Mouse (Mus musculus) G1E (cell line): ENCODE results near the gene Fbxo21. TPM values are rescaled to one million over a fixed set of nuclear protein-coding genes. Genes with fewer than 3 reads are reported as not detected.

Experiments
- ATAC-seq: 2 replicates; pipeline ENCODE4 v1.8.0; 2016; ENCODE audit warnings: mild to moderate bottlenecking; ENCODE audit not compliant: insufficient number of reproducible peaks, poor library complexity, low FRiP score, severe bottlenecking; ENCODE audit errors: extremely low read depth
- DNase-seq: peaks from one replicate; pipeline ENCODE4 v3.0.0; 2012; ENCODE audit warnings: low spot score
- H3K27me3 ChIP-seq: 2 replicates; pipeline ENCODE4 v1.6.1; 2012; ENCODE audit warnings: mild to moderate bottlenecking, low read length, inconsistent platforms; ENCODE audit not compliant: insufficient read depth
- H3K36me3 ChIP-seq: replicated peaks from 2 replicates; pipeline ENCODE3; 2012; ENCODE audit warnings: mild to moderate bottlenecking, inconsistent platforms
- H3K4me1 ChIP-seq: 2 replicates; pipeline ENCODE4 v1.6.1; 2012; ENCODE audit warnings: low read depth, low read length, inconsistent platforms, mixed read lengths; ENCODE audit not compliant: insufficient read depth
- H3K4me3 ChIP-seq: 2 replicates; pipeline ENCODE4 v1.5.1; 2012; ENCODE audit warnings: low read depth, mild to moderate bottlenecking, inconsistent platforms, low read length, moderate library complexity, mixed read lengths
- H3K9me3 ChIP-seq: replicated peaks from 2 replicates; pipeline ENCODE4 v1.6.1; 2012; ENCODE audit warnings: inconsistent platforms
- CTCF ChIP-seq: IDR thresholded peaks from 2 replicates; pipeline ENCODE4 v1.5.1; 2012; ENCODE audit warnings: low read depth, low read length, inconsistent platforms, mixed read lengths
- GATA1 ChIP-seq: IDR thresholded peaks from 2 replicates; pipeline ENCODE4 v1.6.1; 2012; ENCODE audit warnings: borderline replicate concordance, low read length, inconsistent platforms, mixed read lengths
- GATA2 ChIP-seq: IDR thresholded peaks from 2 replicates; pipeline ENCODE4 v1.6.1; 2012; ENCODE audit warnings: low read depth, low read length, inconsistent platforms, borderline replicate concordance
- POLR2AphosphoS5 ChIP-seq: IDR thresholded peaks from 2 replicates; pipeline ENCODE4 v1.6.1; 2012; ENCODE audit warnings: low read depth, low read length, inconsistent platforms; ENCODE audit not compliant: insufficient replicate concordance
- TAL1 ChIP-seq: conservative IDR thresholded peaks from 2 replicates; pipeline ENCODE4 v1.6.1; 2012; ENCODE audit warnings: low read depth, low read length, inconsistent platforms, mixed read lengths
- polyA plus RNA-seq: library from polyadenylated mRNA; stranded (reverse); fragments of >175 nt; gene quantifications from 2 replicates; pipeline ENCODE4 v1.2.3, GENCODE M21; 2012
- total RNA-seq, 2 experiments: library from RNA; stranded (forward) in 1 of 2; stranded (reverse) in 1 of 2; fragments of 200-1000 nt in 1 of 2; fragments of >200 nt in 1 of 2; fragmentation: Nextera tagmentation in 1 of 2; gene quantifications; 2 replicates each; pipeline ENCODE4 v1.2.3; 2014 to 2017

The Fbxo21 gene
- total and polyA plus RNA-seq, 3 experiments, result 7.5 to 10.5 (median 9.4) TPM

GRCm38 (mm10) chr5:118010872-118011271 is 34.3 kb downstream of the Fbxo21 start:
- H3K27me3 ChIP-seq, result peaks cover 4% of the 10 kb centered on the region; the same call in 1 of the 2 replicates
- no peak for TF ChIP-seq TAL1
- no peak for TF ChIP-seq GATA1
- no peak for TF ChIP-seq GATA2
- no peak for TF ChIP-seq CTCF
- H3K9me3 ChIP-seq, result no peaks in the 10 kb centered on the region
- no peak overlapping the region for H3K4me3 ChIP-seq
- H3K36me3 ChIP-seq, result peaks cover 48% of the 10 kb centered on the region
- no peak for ATAC-seq
- H3K4me1 ChIP-seq, result no peaks in the 10 kb centered on the region
- no peak for DNase-seq

GRCm38 (mm10) chr5:118011796-118012195 is 35.3 kb downstream of the Fbxo21 start:
- H3K4me3 ChIP-seq, result no peak overlapping the region
- H3K36me3 ChIP-seq, result peaks cover 39% of the 10 kb centered on the region
- H3K4me1 ChIP-seq, result no peaks in the 10 kb centered on the region
- H3K9me3 ChIP-seq, result no peaks in the 10 kb centered on the region
- TF ChIP-seq GATA2 (no peak), CTCF (no peak), TAL1 (no peak), POLR2AphosphoS5 (no peak), GATA1 (no peak)
- H3K27me3 ChIP-seq, result peaks cover 4% of the 10 kb centered on the region; the same call in 1 of the 2 replicates
- ATAC-seq, result no peak
- DNase-seq, result no peak

- no peak overlapping the region for H3K4me3 ChIP-seq
- H3K9me3 ChIP-seq, result no peaks in the 10 kb centered on the region
- DNase-seq, result no peak
- no peak for ATAC-seq
- no peaks in the 10 kb centered on the region for H3K4me1 ChIP-seq
- TF ChIP-seq GATA2, result no peak
- H3K36me3 ChIP-seq, result peaks cover 11% of the 10 kb centered on the region
- H3K27me3 ChIP-seq, result peaks cover 4% of the 10 kb centered on the region; the same call in 1 of the 2 replicates
These were observed 38.5 kb downstream of the Fbxo21 start for GRCm38 (mm10) chr5:118015028-118015427.

- H3K36me3 ChIP-seq, result peaks cover 4% of the 10 kb centered on the region
- ATAC-seq (no peak), DNase-seq (no peak)
- no peak for TF ChIP-seq GATA2
- TF ChIP-seq TAL1, result no peak
- TF ChIP-seq CTCF, result no peak
- TF ChIP-seq GATA1, result no peak
- TF ChIP-seq POLR2AphosphoS5, result no peak
- H3K27me3 ChIP-seq, result peaks cover 4% of the 10 kb centered on the region; the same call in 1 of the 2 replicates
- no peaks in the 10 kb centered on the region for H3K9me3 ChIP-seq
- H3K4me1 ChIP-seq, result no peaks in the 10 kb centered on the region
- H3K4me3 ChIP-seq, result no peak overlapping the region
These were observed 39.1 kb downstream of the Fbxo21 start for GRCm38 (mm10) chr5:118015669-118016068.

- no peaks in the 10 kb centered on the region for H3K9me3 ChIP-seq
- ATAC-seq (no peak), DNase-seq (no peak)
- H3K27me3 ChIP-seq, result peaks cover 4% of the 10 kb centered on the region; the same call in 1 of the 2 replicates
- H3K36me3 ChIP-seq, result no peaks in the 10 kb centered on the region
- H3K4me3 ChIP-seq, result no peak overlapping the region
- no peaks in the 10 kb centered on the region for H3K4me1 ChIP-seq
- TF ChIP-seq CTCF, result no peak
- TF ChIP-seq TAL1, result no peak
- TF ChIP-seq POLR2AphosphoS5, result no peak
- no peak for TF ChIP-seq GATA1
- TF ChIP-seq GATA2, result no peak
These were observed 41.0 kb downstream of the Fbxo21 start for GRCm38 (mm10) chr5:118017527-118017926.

- no peak for TF ChIP-seq GATA1
- TF ChIP-seq TAL1, result no peak
- TF ChIP-seq GATA2, result no peak
- TF ChIP-seq CTCF, result no peak
- TF ChIP-seq POLR2AphosphoS5, result no peak
- H3K36me3 ChIP-seq, result no peaks in the 10 kb centered on the region
- DNase-seq, result no peak
- H3K9me3 ChIP-seq, result no peaks in the 10 kb centered on the region; the same call in 1 of the 2 replicates
- peaks cover 3% of the 10 kb centered on the region; the same call in 1 of the 2 replicates for H3K27me3 ChIP-seq
- no peak for ATAC-seq
- H3K4me1 ChIP-seq, result no peaks in the 10 kb centered on the region
- no peak overlapping the region for H3K4me3 ChIP-seq
These were observed 43.4 kb downstream of the Fbxo21 start for GRCm38 (mm10) chr5:118019905-118020304.

- H3K36me3 ChIP-seq, result no peaks in the 10 kb centered on the region
- H3K9me3 ChIP-seq, result peaks cover 27% of the 10 kb centered on the region
- TF ChIP-seq TAL1 (no peak), GATA1 (no peak), CTCF (no peak), GATA2 (no peak), POLR2AphosphoS5 (no peak)
- no peak overlapping the region for H3K4me3 ChIP-seq
- no peaks in the 10 kb centered on the region for H3K4me1 ChIP-seq
- ATAC-seq (no peak), DNase-seq (no peak)
- no peaks in the 10 kb centered on the region; the same call in 1 of the 2 replicates for H3K27me3 ChIP-seq
These were observed 46.5 kb downstream of the Fbxo21 start for GRCm38 (mm10) chr5:118023053-118023452.
